Mouse (Mus musculus) MEL (cell line): Measurements from ENCODE around the gene Inpp5d.

ENCODE experiments used
- CHD1 ChIP-seq: IDR thresholded peaks from 2 replicates; pipeline ENCODE4 v1.6.1; 2012; ENCODE audit warnings: low read depth, mild to moderate bottlenecking, inconsistent platforms, low read length, improper control_type of control experiment
- TBP ChIP-seq: IDR thresholded peaks from 2 replicates; pipeline ENCODE4 v1.8.0; 2011; ENCODE audit warnings: low read depth, low read length, improper control_type of control experiment
- USF2 ChIP-seq, 2 experiments: IDR thresholded peaks; 2 replicates each; pipeline ENCODE4 v1.6.1; 2011 to 2012; ENCODE audit warnings: improper control_type of control experiment in 2 of 2, low read length in 2 of 2, borderline replicate concordance in 1 of 2, inconsistent platforms in 1 of 2, low read depth in 1 of 2, mild to moderate bottlenecking in 1 of 2; ENCODE audit not compliant: insufficient read depth in 1 of 2

DNA sequence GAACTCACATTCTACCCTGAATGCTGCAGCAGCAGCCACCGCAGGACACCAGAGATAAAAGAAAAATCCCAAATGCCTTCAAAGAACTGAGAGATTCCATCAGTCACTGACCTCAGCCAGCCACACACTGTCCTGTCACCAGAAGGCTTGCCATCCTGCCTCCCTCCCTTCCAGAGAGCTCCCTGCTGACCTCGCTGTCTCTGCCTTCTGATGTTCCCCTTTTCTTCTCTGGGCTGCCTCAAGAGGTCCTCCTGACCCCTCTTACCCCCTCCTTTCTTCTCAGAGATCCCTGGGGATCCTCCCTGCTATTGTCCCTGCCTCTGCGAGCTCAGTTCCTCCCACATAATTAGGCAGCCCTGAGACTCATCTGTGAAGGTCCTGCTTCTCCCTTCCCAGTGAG is 39.3 kb upstream of the Inpp5d start:
- TF ChIP-seq USF2 (IDR thresholded peaks at IDR 0.05; ENCODE audit: borderline replicate concordance in 1 of 2, insufficient read depth in 1 of 2, low read depth in 1 of 2, low read length in 2 of 2) (no peak), CHD1 (no peak), TBP (no peak)
